In the genomic region with DNA sequence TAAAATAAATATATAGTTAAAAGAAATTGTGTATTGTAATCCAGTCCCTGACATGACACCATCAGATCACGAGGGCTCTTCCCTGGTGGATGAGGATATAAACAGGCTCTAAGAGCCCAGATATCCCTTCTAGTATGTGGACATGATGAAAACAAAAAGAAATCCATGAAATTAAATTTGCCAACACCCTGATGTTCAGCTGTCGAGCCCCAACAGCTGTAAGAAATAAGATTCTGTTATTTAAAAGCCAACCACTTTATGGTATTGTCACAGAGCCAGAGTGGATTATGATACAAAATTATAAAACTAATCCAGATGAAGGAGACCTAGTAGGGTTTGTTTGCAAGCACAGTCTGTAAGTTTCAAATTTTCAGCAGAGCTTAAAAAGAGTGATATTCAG, we compare ENCODE assay signal across 24 mouse cellular contexts.
"Had no signal": no experiment of that assay in that cellular context is flagged by ENCODE, and none has a peak within 500 bp of the region (broad histone marks: within the 10 kb centered on the region; RNA-seq: fewer than 3 reads in every experiment).

No protein-coding gene starts in this region.

- H3K27ac ChIP-seq: heart, embryonic 10.5 days; hindbrain, embryonic 10.5 days; hindbrain, embryonic 12.5 days; hindbrain, embryonic 14.5 days; intestine, embryonic 15.5 days; layer of hippocampus, adult 2 months; left cerebral cortex, adult 2 months; limb, embryonic 15.5 days; liver, embryonic 12.5 days; liver, embryonic 14.5 days had no signal

- H3K9ac ChIP-seq: heart, embryonic 12.5 days; hindbrain, embryonic 12.5 days; hindbrain, embryonic 14.5 days; intestine, embryonic 15.5 days; limb, embryonic 15.5 days; liver, embryonic 12.5 days; liver, embryonic 14.5 days had no signal

- H3K4me1 ChIP-seq: heart, embryonic 10.5 days; heart, embryonic 12.5 days; hindbrain, embryonic 10.5 days; hindbrain, embryonic 12.5 days; intestine, embryonic 15.5 days; limb, embryonic 15.5 days; liver, embryonic 12.5 days had no signal

- H3K27me3 ChIP-seq: heart, embryonic 12.5 days; hindbrain, embryonic 12.5 days; intestine, embryonic 15.5 days; limb, embryonic 15.5 days; liver, embryonic 12.5 days had no signal

- H3K9me3 ChIP-seq: heart, embryonic 10.5 days; heart, embryonic 12.5 days; hindbrain, embryonic 10.5 days; hindbrain, embryonic 12.5 days; intestine, embryonic 15.5 days; limb, embryonic 15.5 days; liver, embryonic 12.5 days had no signal

- H3K36me3 ChIP-seq: heart, embryonic 10.5 days; heart, embryonic 12.5 days; hindbrain, embryonic 10.5 days; hindbrain, embryonic 12.5 days; intestine, embryonic 15.5 days; limb, embryonic 15.5 days; liver, embryonic 12.5 days had no signal

- H3K4me2 ChIP-seq: heart, embryonic 12.5 days; hindbrain, embryonic 12.5 days; hindbrain, embryonic 14.5 days; intestine, embryonic 15.5 days; limb, embryonic 15.5 days; liver, embryonic 12.5 days had no signal

- H3K4me3 ChIP-seq: heart, embryonic 10.5 days; heart, embryonic 12.5 days; hindbrain, embryonic 10.5 days; hindbrain, embryonic 12.5 days; intestine, embryonic 15.5 days; layer of hippocampus, adult 2 months; left cerebral cortex, adult 2 months; limb, embryonic 15.5 days; liver, embryonic 12.5 days had no signal

- DNase-seq: gastrocnemius, postnatal 14 days; gastrocnemius, postnatal 36 days; heart, adult 18-20 months; heart, postnatal 10 days; heart, postnatal 4 days; kidney, adult 18-20 months; kidney, adult 8-10 months; kidney, postnatal 10 days; kidney, postnatal 25 days; kidney, postnatal 4 days had no signal

- ATAC-seq: hindbrain, embryonic 16.5 days; inflammation-experienced regulatory T-cells, adult 6 months; intestine, embryonic 15.5 days; intestine, postnatal 0 days; liver, embryonic 12.5 days had no signal
